Mouse (Mus musculus): ENCODE results near the gene Rffl. TPM values are rescaled to one million over a fixed set of nuclear protein-coding genes. Genes with fewer than 3 reads are reported as not detected.
"Not testable (repeated sequence)": the region's sequence is repeated elsewhere in the genome, so short reads cannot be mapped to it uniquely, and the experiment has no call there.

The Rffl gene
- polyA plus RNA-seq, 1 experiment = 12.7 TPM

- TF ChIP-seq CTCF (IDR thresholded peaks at IDR 0.05; ENCODE audit: extremely low read depth, insufficient read depth, low read length) = no peak
- TF ChIP-seq POLR2A (IDR thresholded peaks at IDR 0.05; ENCODE audit: extremely low read depth, insufficient read depth, low read length) = no peak
- Histone ChIP-seq H3K27ac (ENCODE audit: insufficient read depth, low read length) (no peak overlapping the region), H3K4me1 (ENCODE audit: control insufficient read depth, insufficient read depth, low read length) (no peaks in the 10 kb centered on the region; the same call in 1 of the 2 replicates), H3K4me3 (ENCODE audit: insufficient read depth, low read length) (no peak overlapping the region)
These were observed 35.2 kb downstream of the Rffl start for GRCm38 (mm10) chr11:82835616-82836432.

- H3K27ac ChIP-seq (ENCODE audit: insufficient read depth, low read length); H3K4me3 ChIP-seq (ENCODE audit: insufficient read depth, low read length); H3K4me1 ChIP-seq (ENCODE audit: control insufficient read depth, insufficient read depth, low read length): not testable (repeated sequence)
These were observed 36.7 kb downstream of the Rffl start for GRCm38 (mm10) chr11:82834359-82834758.

GRCm38 (mm10) chr11:82833929-82834328 lies 37.1 kb downstream of the Rffl start:
- no peak overlapping the region for H3K4me3 ChIP-seq (ENCODE audit: insufficient read depth, low read length)
- no peak overlapping the region for H3K27ac ChIP-seq (ENCODE audit: insufficient read depth, low read length)
- H3K4me1 ChIP-seq (ENCODE audit: control insufficient read depth, insufficient read depth, low read length) = no peaks in the 10 kb centered on the region; the same call in 1 of the 2 replicates
- no peak for TF ChIP-seq CTCF (IDR thresholded peaks at IDR 0.05; ENCODE audit: extremely low read depth, insufficient read depth, low read length)
- no peak for TF ChIP-seq POLR2A (IDR thresholded peaks at IDR 0.05; ENCODE audit: extremely low read depth, insufficient read depth, low read length)

GRCm38 (mm10) chr11:82832402-82832801 lies 38.6 kb downstream of the Rffl start:
- H3K4me1 ChIP-seq (ENCODE audit: control insufficient read depth, insufficient read depth, low read length); H3K27ac ChIP-seq (ENCODE audit: insufficient read depth, low read length); H3K4me3 ChIP-seq (ENCODE audit: insufficient read depth, low read length): not testable (repeated sequence)

- TF ChIP-seq CTCF (IDR thresholded peaks at IDR 0.05; ENCODE audit: extremely low read depth, insufficient read depth, low read length) (no peak), POLR2A (IDR thresholded peaks at IDR 0.05; ENCODE audit: extremely low read depth, insufficient read depth, low read length) (no peak)
- H3K4me1 ChIP-seq (ENCODE audit: control insufficient read depth, insufficient read depth, low read length) = no peaks in the 10 kb centered on the region; the same call in 1 of the 2 replicates
- H3K4me3 ChIP-seq (ENCODE audit: insufficient read depth, low read length) = no peak overlapping the region
- 0 out of 2 replicates have a peak overlapping the region, but pooled peaks have one; percentile 13 for H3K27ac ChIP-seq (ENCODE audit: insufficient read depth, low read length)
These were observed 39.8 kb downstream of the Rffl start for GRCm38 (mm10) chr11:82831008-82831893.

GRCm38 (mm10) chr11:82826818-82827217 lies 44.2 kb downstream of the Rffl start:
- no peak overlapping the region for H3K27ac ChIP-seq (ENCODE audit: insufficient read depth, low read length)
- H3K4me1 ChIP-seq (ENCODE audit: control insufficient read depth, insufficient read depth, low read length) = no peaks in the 10 kb centered on the region; the same call in 1 of the 2 replicates
- no peak overlapping the region for H3K4me3 ChIP-seq (ENCODE audit: insufficient read depth, low read length)
- TF ChIP-seq POLR2A (IDR thresholded peaks at IDR 0.05; ENCODE audit: extremely low read depth, insufficient read depth, low read length) (no peak), CTCF (IDR thresholded peaks at IDR 0.05; ENCODE audit: extremely low read depth, insufficient read depth, low read length) (no peak)

GRCm38 (mm10) chr11:82820788-82821456 lies 50.1 kb downstream of the Rffl start:
- TF ChIP-seq CTCF (IDR thresholded peaks at IDR 0.05; ENCODE audit: extremely low read depth, insufficient read depth, low read length) (no peak), POLR2A (IDR thresholded peaks at IDR 0.05; ENCODE audit: extremely low read depth, insufficient read depth, low read length) (no peak)

GRCm38 (mm10) chr11:82819350-82819749 lies 51.7 kb downstream of the Rffl start:
- TF ChIP-seq CTCF (IDR thresholded peaks at IDR 0.05; ENCODE audit: extremely low read depth, insufficient read depth, low read length) = peak; percentile 45; the same call in 1 of the 2 replicates
- TF ChIP-seq POLR2A (IDR thresholded peaks at IDR 0.05; ENCODE audit: extremely low read depth, insufficient read depth, low read length) = no peak
- no peak overlapping the region for H3K27ac ChIP-seq (ENCODE audit: insufficient read depth, low read length)
- H3K4me3 ChIP-seq (ENCODE audit: insufficient read depth, low read length) = no peak overlapping the region
- no peaks in the 10 kb centered on the region for H3K4me1 ChIP-seq (ENCODE audit: control insufficient read depth, insufficient read depth, low read length)

More at GRCm38 (mm10) chr11:82820788-82821456, 50.1 kb downstream of the Rffl start:
- no peak overlapping the region for H3K27ac ChIP-seq (ENCODE audit: insufficient read depth, low read length)
- H3K4me3 ChIP-seq (ENCODE audit: insufficient read depth, low read length) = no peak overlapping the region
- no peaks in the 10 kb centered on the region for H3K4me1 ChIP-seq (ENCODE audit: control insufficient read depth, insufficient read depth, low read length)

- Histone ChIP-seq H3K4me1 (ENCODE audit: control insufficient read depth, insufficient read depth, low read length) (no peaks in the 10 kb centered on the region; the same call in none of the 2 replicates), H3K27ac (ENCODE audit: insufficient read depth, low read length) (no peak overlapping the region), H3K4me3 (ENCODE audit: insufficient read depth, low read length) (no peak overlapping the region)
- no peak for TF ChIP-seq CTCF (IDR thresholded peaks at IDR 0.05; ENCODE audit: extremely low read depth, insufficient read depth, low read length)
- TF ChIP-seq POLR2A (IDR thresholded peaks at IDR 0.05; ENCODE audit: extremely low read depth, insufficient read depth, low read length) = no peak
These were observed 62.5 kb downstream of the Rffl start for GRCm38 (mm10) chr11:82808485-82808884.
